Mouse (Mus musculus): ENCODE results near the gene Acot5.

DNA sequence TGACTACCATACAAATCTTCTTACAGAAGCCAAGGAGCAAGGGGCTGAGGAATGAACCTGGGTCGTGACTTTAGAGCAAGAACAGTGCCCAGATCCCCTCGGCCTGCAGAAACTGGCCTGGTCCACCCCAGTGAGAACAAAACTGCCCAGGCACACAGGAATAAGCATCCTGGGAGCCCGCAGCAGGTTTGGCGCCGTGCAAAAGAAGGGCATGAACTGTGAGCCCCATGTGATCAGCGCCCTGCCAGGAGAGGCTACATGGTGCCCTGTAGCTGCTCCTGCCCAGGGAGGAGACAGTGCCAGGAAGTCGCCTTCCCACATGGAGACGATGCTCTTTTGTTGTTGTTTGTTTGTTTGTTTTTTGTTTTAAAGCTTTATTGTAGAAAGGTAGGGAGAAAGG, 4.5 kb upstream of the Acot5 start:
- TF ChIP-seq CTCF (IDR thresholded peaks at IDR 0.05; ENCODE audit: control insufficient read depth, insufficient read depth, insufficient replicate concordance, low read depth, low read length) (no peak), POLR2A (IDR thresholded peaks at IDR 0.05; ENCODE audit: control insufficient read depth, low read depth, low read length) (no peak)
